Mouse (Mus musculus) layer of hippocampus, adult 8-10 months (tissue): ENCODE data around the gene Scg3. TPM values are rescaled to one million over a fixed set of nuclear protein-coding genes. Genes with fewer than 3 reads are reported as not detected.

Source experiments
- total RNA-seq, 4 experiments: library from RNA; stranded (reverse); gene quantifications; 2 replicates each; pipeline ENCODE4 v1.2.4; 2022

Gene Scg3
- total RNA-seq, 4 experiments from 2014 or later = 246 to 315 (median 277) TPM

Other genes with a start within 250 kb of the Scg3 start
- 10 to 100 TPM; 19.8 to 22.8 (median 21.1) TPM for gene Leo1, start 242.5 kb downstream of the Scg3 start, total RNA-seq
- gene Tmod3, start 124.4 kb downstream of the Scg3 start, total RNA-seq = 10 to 100 TPM; 40.9 to 44.6 (median 42.9) TPM
- 100 to 1,000 TPM; 360 to 399 (median 388) TPM for gene Tmod2, start 72.7 kb downstream of the Scg3 start, total RNA-seq
- 10 to 100 TPM; 52.5 to 57.1 (median 54.3) TPM for gene Lysmd2, start 58.3 kb downstream of the Scg3 start, total RNA-seq
- 1 to 10 TPM; 1.2 to 1.6 (median 1.4) TPM for gene Bmp5, start 91.3 kb upstream of the Scg3 start, total RNA-seq